Mouse (Mus musculus): ENCODE data around the gene Adarb2. TPM values are rescaled to one million over a fixed set of nuclear protein-coding genes. Genes with fewer than 3 reads are reported as not detected.
A peak's percentile ranks its signal among the peaks of the same experiment; 100 is the strongest.

The Adarb2 gene
- total and polyA plus RNA-seq, 3 experiments = 0.42 to 0.57 TPM; not detected in 1

DNA sequence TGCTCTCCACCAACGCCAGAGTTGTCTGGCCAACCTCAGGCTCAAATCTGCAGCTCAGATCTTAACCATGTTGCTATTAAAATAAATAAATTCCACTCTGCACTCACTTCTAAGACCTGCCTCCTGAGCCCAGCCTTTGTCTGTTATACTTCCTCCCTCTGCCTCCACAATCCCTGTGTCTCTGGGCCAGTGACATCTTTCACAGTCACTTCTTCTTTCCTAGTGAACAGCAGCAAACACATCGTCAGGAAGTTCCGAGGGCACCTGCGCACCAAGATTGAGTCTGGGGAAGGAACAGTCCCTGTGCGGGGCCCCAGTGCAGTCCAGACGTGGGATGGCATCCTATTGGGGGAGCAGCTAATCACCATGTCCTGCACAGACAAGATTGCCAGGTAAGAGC lies 510.7 kb downstream of the Adarb2 start:
- no peak overlapping the region for H3K9ac ChIP-seq (ENCODE audit: control insufficient read depth, low read depth, low read length, poor library complexity, severe bottlenecking)
- TF ChIP-seq JUND (IDR thresholded peaks at IDR 0.05; ENCODE audit: low read depth, low read length) (no peak), ZNF384 (IDR thresholded peaks at IDR 0.05; ENCODE audit: low read depth, low read length) (no peak), ZC3H11A (IDR thresholded peaks at IDR 0.05; ENCODE audit: low read depth, low read length) (no peak), MYB (IDR thresholded peaks at IDR 0.05; ENCODE audit: low read depth, low read length) (no peak), MAX (IDR thresholded peaks at IDR 0.05; ENCODE audit: low read length) (no peak), MEF2A (IDR thresholded peaks at IDR 0.05; ENCODE audit: extremely low read depth, insufficient replicate concordance, low read depth, low read length, poor library complexity, severe bottlenecking) (no peak), ELF1 (IDR thresholded peaks at IDR 0.05; ENCODE audit: low read depth, low read length) (no peak), CTCF (IDR thresholded peaks at IDR 0.05 in 2 of 3, conservative IDR thresholded peaks at IDR 0.05 in 1 of 3; ENCODE audit: control insufficient read depth in 1 of 3, insufficient read depth in 1 of 3, low read depth in 2 of 3, low read length in 3 of 3, poor library complexity in 1 of 3, severe bottlenecking in 1 of 3) (no peak), EP300 (IDR thresholded peaks at IDR 0.05; ENCODE audit: low read depth in 1 of 2, low read length in 2 of 2) (no peak), MAFK (IDR thresholded peaks at IDR 0.05; ENCODE audit: borderline replicate concordance, low read depth, low read length) (no peak), ETS1 (IDR thresholded peaks at IDR 0.05; ENCODE audit: low read depth, low read length) (no peak), KAT2A (conservative IDR thresholded peaks at IDR 0.05; ENCODE audit: low read depth, low read length) (no peak), ZMIZ1 (IDR thresholded peaks at IDR 0.05; ENCODE audit: low read depth, low read length) (no peak), POLR2A (IDR thresholded peaks at IDR 0.05; ENCODE audit: control insufficient read depth in 1 of 2, insufficient read depth in 1 of 2, low read depth in 1 of 2, low read length in 2 of 2, poor library complexity in 1 of 2) (no peak), E2F4 (IDR thresholded peaks at IDR 0.05; ENCODE audit: borderline replicate concordance, low read depth, low read length) (no peak), POLR2AphosphoS5 (IDR thresholded peaks at IDR 0.05; ENCODE audit: borderline replicate concordance, low read depth, low read length) (no peak), BHLHE40 (IDR thresholded peaks at IDR 0.05; ENCODE audit: borderline replicate concordance, low read depth, low read length) (no peak)
- H3K36me3 ChIP-seq (ENCODE audit: control insufficient read depth in 1 of 2, insufficient read depth in 2 of 2, low read length in 2 of 2) = no peaks in the 10 kb centered on the region
- no peaks in the 10 kb centered on the region for H3K9me3 ChIP-seq (replicated peaks; ENCODE audit: insufficient read depth, low read length)
- no peaks in the 10 kb centered on the region for H3K79me2 ChIP-seq (ENCODE audit: control insufficient read depth, insufficient read depth, low read length, poor library complexity)
- no peak overlapping the region for H3K4me3 ChIP-seq (ENCODE audit: control insufficient read depth in 1 of 2, insufficient read depth in 1 of 2, low read depth in 2 of 2, low read length in 2 of 2)
- no peaks in the 10 kb centered on the region for H3K27me3 ChIP-seq (ENCODE audit: control insufficient read depth in 1 of 2, insufficient read depth in 2 of 2, low read length in 2 of 2)
- no peaks in the 10 kb centered on the region for H3K4me1 ChIP-seq (ENCODE audit: control insufficient read depth in 1 of 2, insufficient read depth in 2 of 2, low read length in 2 of 2)
- H3K27ac ChIP-seq (ENCODE audit: control insufficient read depth, low read depth, low read length) = no peak overlapping the region
- DNase-seq (ENCODE audit: low read depth, low spot score) = peak; percentile 9

DNA sequence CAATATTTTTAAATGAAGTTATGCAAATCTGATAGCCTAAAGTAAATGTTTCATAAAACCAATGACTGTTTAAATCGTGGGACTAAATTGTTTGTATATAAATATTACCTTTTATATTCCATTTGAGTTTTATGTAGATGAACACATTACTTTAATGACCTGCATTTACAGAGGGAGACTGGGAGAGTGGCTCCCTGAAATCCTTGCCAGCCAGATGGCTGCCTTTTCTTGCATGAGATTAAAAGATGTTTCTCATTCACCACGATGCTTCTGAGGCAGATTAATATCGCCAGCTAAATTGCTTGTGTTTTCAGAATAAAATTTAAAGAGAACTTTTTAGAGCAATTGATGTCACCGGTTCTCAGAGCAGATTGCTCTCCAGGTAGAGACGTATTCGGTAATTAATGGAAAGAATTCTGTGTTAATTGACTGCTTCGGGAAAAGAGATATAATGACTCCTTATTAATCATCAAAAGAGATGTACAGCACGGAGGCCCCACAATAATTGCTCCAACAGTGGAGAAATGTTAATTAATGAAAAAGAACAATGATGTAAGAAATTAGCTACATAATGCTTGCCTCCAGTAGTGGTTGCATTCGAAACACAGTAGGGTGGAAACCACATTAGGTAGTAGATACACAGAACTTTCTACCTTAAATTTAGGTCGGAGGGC lies 527.4 kb downstream of the Adarb2 start:
- TF ChIP-seq E2F4 (IDR thresholded peaks at IDR 0.05; ENCODE audit: borderline replicate concordance, low read depth, low read length) (no peak), ZMIZ1 (IDR thresholded peaks at IDR 0.05; ENCODE audit: low read depth, low read length) (no peak), EP300 (IDR thresholded peaks at IDR 0.05; ENCODE audit: low read depth in 1 of 2, low read length in 2 of 2) (no peak), MXI1 (IDR thresholded peaks at IDR 0.05; ENCODE audit: low read depth, low read length) (no peak), SIN3A (IDR thresholded peaks at IDR 0.05; ENCODE audit: low read length) (no peak)
- no peak for DNase-seq (ENCODE audit: low read depth, low spot score)
- H3K27me3 ChIP-seq (ENCODE audit: control insufficient read depth in 1 of 2, insufficient read depth in 2 of 2, low read length in 2 of 2) = no peaks in the 10 kb centered on the region; a peak in 1 of 4 replicates
- H3K9ac ChIP-seq (ENCODE audit: control insufficient read depth, low read depth, low read length, poor library complexity, severe bottlenecking) = no peak overlapping the region
- H3K27ac ChIP-seq (ENCODE audit: control insufficient read depth, low read depth, low read length) = no peak overlapping the region
- no peaks in the 10 kb centered on the region for H3K79me2 ChIP-seq (ENCODE audit: control insufficient read depth, insufficient read depth, low read length, poor library complexity)
- H3K36me3 ChIP-seq (ENCODE audit: control insufficient read depth in 1 of 2, insufficient read depth in 2 of 2, low read length in 2 of 2) = no peaks in the 10 kb centered on the region
- no peak overlapping the region for H3K4me3 ChIP-seq (ENCODE audit: control insufficient read depth in 1 of 2, insufficient read depth in 1 of 2, low read depth in 2 of 2, low read length in 2 of 2)
- no peaks in the 10 kb centered on the region for H3K9me3 ChIP-seq (replicated peaks; ENCODE audit: insufficient read depth, low read length)
- H3K4me1 ChIP-seq (ENCODE audit: control insufficient read depth in 1 of 2, insufficient read depth in 2 of 2, low read length in 2 of 2) = no peaks in the 10 kb centered on the region
